Mouse (Mus musculus): ENCODE results near the gene Fbxl19. TPM values are rescaled to one million over a fixed set of nuclear protein-coding genes. Genes with fewer than 3 reads are reported as not detected.

Gene Fbxl19
- total and polyA plus RNA-seq, 3 experiments, result 22.4 to 31.7 (median 28.2) TPM

GRCm38 (mm10) chr7:127714816-127715215, 29.5 kb upstream of the Fbxl19 start:
- H3K9ac ChIP-seq (ENCODE audit: insufficient read depth, low read depth), result no peak overlapping the region
- H3K9me3 ChIP-seq (replicated peaks; ENCODE audit: low read length), result no peaks in the 10 kb centered on the region
- H3K36me3 ChIP-seq (replicated peaks in 1 of 2; ENCODE audit: control insufficient read depth in 1 of 2, insufficient read depth in 1 of 2, low read length in 1 of 2), result no peaks in the 10 kb centered on the region
- in situ Hi-C loops (cut with MboI; ENCODE audit: low pct_ligation_motif_present, low pct_unique_long_range_greater_than_20kb, low sequenced_read_pairs), result no loop called here
- DNase-seq (ENCODE audit: extremely low read depth), result no peak
- peaks cover 6% of the 10 kb centered on the region for H3K27me3 ChIP-seq (replicated peaks)
- dilution Hi-C loops (cut with MboI; ENCODE audit: extremely low pct_ligation_motif_present, extremely low pct_unique_long_range_greater_than_20kb, low sequenced_read_pairs), result no loop called here
- H3K4me3 ChIP-seq (replicated peaks in 1 of 3; ENCODE audit: low read depth in 2 of 3, low read length in 2 of 3, poor library complexity in 1 of 3), result no peak overlapping the region
- H3K4me2 ChIP-seq (ENCODE audit: insufficient read depth, low read depth, poor library complexity, severe bottlenecking), result no peak overlapping the region
- no peak overlapping the region for H3K27ac ChIP-seq (ENCODE audit: insufficient read depth, low read depth)
- TF ChIP-seq UBTF (IDR thresholded peaks at IDR 0.05; ENCODE audit: low read depth, low read length), result no peak
- TF ChIP-seq KAT2A (IDR thresholded peaks at IDR 0.05; ENCODE audit: insufficient replicate concordance, low read length), result no peak
- no peak for TF ChIP-seq BHLHE40 (IDR thresholded peaks at IDR 0.05; ENCODE audit: low read depth, low read length)
- no peak for TF ChIP-seq ZKSCAN1 (IDR thresholded peaks at IDR 0.05; ENCODE audit: borderline replicate concordance, low read depth, low read length)
- no peak for TF ChIP-seq NELFE (IDR thresholded peaks at IDR 0.05; ENCODE audit: low read depth, low read length)
- no peak for TF ChIP-seq ELF1 (IDR thresholded peaks at IDR 0.05; ENCODE audit: low read depth, low read length)
- TF ChIP-seq USF2 (conservative IDR thresholded peaks at IDR 0.05; ENCODE audit: low read depth, low read length), result no peak
- no peak for TF ChIP-seq MYC (IDR thresholded peaks at IDR 0.05; ENCODE audit: low read depth, low read length)
- TF ChIP-seq MXI1 (IDR thresholded peaks at IDR 0.05; ENCODE audit: low read depth, low read length), result no peak
- no peak for TF ChIP-seq NRF1 (IDR thresholded peaks at IDR 0.05; ENCODE audit: low read depth, low read length)
- TF ChIP-seq CHD1 (IDR thresholded peaks at IDR 0.05; ENCODE audit: low read depth, low read length), result no peak
- no peak for TF ChIP-seq ZMIZ1 (IDR thresholded peaks at IDR 0.05; ENCODE audit: low read depth, low read length)
- TF ChIP-seq EP300 (IDR thresholded peaks at IDR 0.05; ENCODE audit: low read length), result no peak
- no peak for TF ChIP-seq IRF4 (IDR thresholded peaks at IDR 0.05; ENCODE audit: low read depth, low read length)
- TF ChIP-seq TCF12 (IDR thresholded peaks at IDR 0.05; ENCODE audit: low read depth, low read length), result no peak
- TF ChIP-seq CHD2 (IDR thresholded peaks at IDR 0.05; ENCODE audit: low read length), result no peak
- TF ChIP-seq ZNF384 (IDR thresholded peaks at IDR 0.05; ENCODE audit: low read depth, low read length), result no peak
- no peak for TF ChIP-seq E2F4 (IDR thresholded peaks at IDR 0.05; ENCODE audit: insufficient replicate concordance, low read depth, low read length)
- no peaks in the 10 kb centered on the region for H3K4me1 ChIP-seq (ENCODE audit: control insufficient read depth in 1 of 2, insufficient read depth in 2 of 2)
- H3K79me2 ChIP-seq (replicated peaks; ENCODE audit: control insufficient read depth, extremely low read depth, insufficient read depth, poor library complexity, severe bottlenecking), result no peaks in the 10 kb centered on the region

GRCm38 (mm10) chr7:127716992-127717391, 27.4 kb upstream of the Fbxl19 start:
- DNase-seq (ENCODE audit: extremely low read depth), result no peak
- no peaks in the 10 kb centered on the region for H3K4me1 ChIP-seq (ENCODE audit: control insufficient read depth in 1 of 2, insufficient read depth in 2 of 2)
- peaks cover 6% of the 10 kb centered on the region for H3K27me3 ChIP-seq (replicated peaks)
- dilution Hi-C loops (cut with MboI; ENCODE audit: extremely low pct_ligation_motif_present, extremely low pct_unique_long_range_greater_than_20kb, low sequenced_read_pairs) (no loop called here), in situ Hi-C loops (cut with MboI; ENCODE audit: low pct_ligation_motif_present, low pct_unique_long_range_greater_than_20kb, low sequenced_read_pairs) (no loop called here)
- H3K4me2 ChIP-seq (ENCODE audit: insufficient read depth, low read depth, poor library complexity, severe bottlenecking), result no peak overlapping the region
- H3K79me2 ChIP-seq (replicated peaks; ENCODE audit: control insufficient read depth, extremely low read depth, insufficient read depth, poor library complexity, severe bottlenecking), result no peaks in the 10 kb centered on the region
- no peak overlapping the region for H3K4me3 ChIP-seq (replicated peaks in 1 of 3; ENCODE audit: low read depth in 2 of 3, low read length in 2 of 3, poor library complexity in 1 of 3)
- TF ChIP-seq SMC3 (IDR thresholded peaks at IDR 0.05; ENCODE audit: low read depth, low read length) (0 out of 2 replicates have a peak, but pooled peaks have one; percentile 10), CTCF (conservative IDR thresholded peaks at IDR 0.05 in 1 of 2, IDR thresholded peaks at IDR 0.05 in 1 of 2; ENCODE audit: low read depth in 2 of 2, low read length in 2 of 2) (peak in 1 of 2 experiments; percentile 36; a peak in 2 of 4 replicates), UBTF (IDR thresholded peaks at IDR 0.05; ENCODE audit: low read depth, low read length) (peak; percentile 55; the same call in 1 of the 2 replicates), MEF2A (IDR thresholded peaks at IDR 0.05; ENCODE audit: borderline replicate concordance, low read depth, low read length) (no peak), MYC (IDR thresholded peaks at IDR 0.05; ENCODE audit: low read depth, low read length) (no peak), CHD1 (IDR thresholded peaks at IDR 0.05; ENCODE audit: low read depth, low read length) (no peak), POLR2A (IDR thresholded peaks at IDR 0.05; ENCODE audit: low read depth, low read length) (no peak)
- no peak overlapping the region for H3K9ac ChIP-seq (ENCODE audit: insufficient read depth, low read depth)
- H3K27ac ChIP-seq (ENCODE audit: insufficient read depth, low read depth), result no peak overlapping the region
- no peaks in the 10 kb centered on the region for H3K9me3 ChIP-seq (replicated peaks; ENCODE audit: low read length)
- no peaks in the 10 kb centered on the region for H3K36me3 ChIP-seq (replicated peaks in 1 of 2; ENCODE audit: control insufficient read depth in 1 of 2, insufficient read depth in 1 of 2, low read length in 1 of 2)

All from CH12.LX (cell line).